Mouse (Mus musculus) limb, embryonic 15.5 days (tissue): ENCODE data around the gene Dnajb5. TPM values are rescaled to one million over a fixed set of nuclear protein-coding genes. Genes with fewer than 3 reads are reported as not detected.

Experiments
- polyA plus RNA-seq: library from polyadenylated mRNA; unstranded; fragments of >200 nt; fragmentation: Nextera tagmentation; extraction: Ambion mirVana; gene quantifications from 2 replicates; pipeline ENCODE4 v1.2.1, GENCODE M21; 2015

Dnajb5 gene
- polyA plus RNA-seq, 1 experiment from 2014 or later, result 11.2 TPM

Other genes with a start within 250 kb of the Dnajb5 start
- gene 4930578G10Rik, start 214.3 kb upstream of the Dnajb5 start, polyA plus RNA-seq, result not detected in 2 replicates
- not detected in 2 replicates for gene Ccl19, start 193.2 kb upstream of the Dnajb5 start, polyA plus RNA-seq
- 84.1 and 95.7 TPM in 2 replicates for gene Ccl21a, start 175.8 kb upstream of the Dnajb5 start, polyA plus RNA-seq
- not detected in 2 replicates for gene Fam205a1, start 95.9 kb upstream of the Dnajb5 start, polyA plus RNA-seq
- gene Gm12394, start 93.0 kb upstream of the Dnajb5 start, polyA plus RNA-seq, result not detected in 2 replicates
- gene Fam205c, start 75.6 kb upstream of the Dnajb5 start, polyA plus RNA-seq, result 0.38 TPM in 1 of 2 replicates, not detected in the other
- gene Phf24, start 33.2 kb upstream of the Dnajb5 start, polyA plus RNA-seq, result 2.0 and 2.2 TPM in 2 replicates
- 0.42 and 0.55 TPM in 2 replicates for gene 1700022I11Rik, start 19.8 kb downstream of the Dnajb5 start, polyA plus RNA-seq
- gene Vcp, start 50.7 kb downstream of the Dnajb5 start, polyA plus RNA-seq, result 505 and 519 TPM in 2 replicates
- 20.7 and 26.1 TPM in 2 replicates for gene Fancg, start 60.7 kb downstream of the Dnajb5 start, polyA plus RNA-seq
- 22.7 and 23.1 TPM in 2 replicates for gene Pigo, start 76.0 kb downstream of the Dnajb5 start, polyA plus RNA-seq
- 286 and 303 TPM in 2 replicates for gene Stoml2, start 81.9 kb downstream of the Dnajb5 start, polyA plus RNA-seq
- gene Fam214b, start 96.4 kb downstream of the Dnajb5 start, polyA plus RNA-seq, result 14.4 and 14.9 TPM in 2 replicates
- gene Unc13b, start 109.1 kb downstream of the Dnajb5 start, polyA plus RNA-seq, result 2.7 and 2.9 TPM in 2 replicates